Mouse (Mus musculus): ENCODE data around the gene Ssh1. TPM values are rescaled to one million over a fixed set of nuclear protein-coding genes. Genes with fewer than 3 reads are reported as not detected.

Gene Ssh1
- polyA plus RNA-seq, 1 experiment from 2014 or later, result 19.0 TPM

DNA sequence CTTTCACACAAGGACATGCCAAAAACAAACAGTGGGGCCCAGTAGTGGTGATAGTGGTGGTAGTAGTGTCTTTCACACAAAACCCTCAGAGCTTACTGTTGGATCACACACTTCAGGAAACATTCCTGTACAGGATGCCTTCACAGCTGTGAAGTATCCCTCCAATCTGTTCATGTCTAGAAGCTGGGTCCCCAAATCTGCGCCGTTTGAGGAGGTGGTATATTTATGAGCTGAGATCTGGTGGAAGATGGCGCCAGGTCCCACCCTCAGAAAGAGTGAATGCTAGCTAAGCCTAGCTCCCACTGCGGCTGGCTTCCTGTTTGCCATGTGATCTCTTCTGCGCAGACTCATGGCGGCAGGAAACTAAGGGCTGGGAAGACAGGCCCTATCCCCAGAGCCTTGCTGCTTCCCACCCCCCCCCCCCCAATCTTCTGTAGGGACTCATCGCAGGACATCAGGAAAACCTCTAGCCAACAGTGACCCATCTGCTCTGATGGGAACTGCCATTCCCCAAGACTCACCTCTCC is 28.0 kb downstream of the Ssh1 start:
- H3K4me1 ChIP-seq (replicated peaks), result peaks cover 43% of the 10 kb centered on the region
- no peak overlapping the region for H3K4me2 ChIP-seq
- H3K27ac ChIP-seq (ENCODE audit: poor library complexity, severe bottlenecking), result no peak overlapping the region
- H3K9ac ChIP-seq, result no peak overlapping the region
- no peaks in the 10 kb centered on the region for H3K9me3 ChIP-seq (replicated peaks)
- WGBS, result 85% methylated on average over 7 of the region's 7 CpGs
- no peak overlapping the region for H3K4me3 ChIP-seq
- H3K36me3 ChIP-seq, result peaks cover 78% of the 10 kb centered on the region
- ATAC-seq (ENCODE audit: insufficient number of reproducible peaks, low FRiP score), result no peak
- H3K27me3 ChIP-seq (replicated peaks), result no peaks in the 10 kb centered on the region

DNA sequence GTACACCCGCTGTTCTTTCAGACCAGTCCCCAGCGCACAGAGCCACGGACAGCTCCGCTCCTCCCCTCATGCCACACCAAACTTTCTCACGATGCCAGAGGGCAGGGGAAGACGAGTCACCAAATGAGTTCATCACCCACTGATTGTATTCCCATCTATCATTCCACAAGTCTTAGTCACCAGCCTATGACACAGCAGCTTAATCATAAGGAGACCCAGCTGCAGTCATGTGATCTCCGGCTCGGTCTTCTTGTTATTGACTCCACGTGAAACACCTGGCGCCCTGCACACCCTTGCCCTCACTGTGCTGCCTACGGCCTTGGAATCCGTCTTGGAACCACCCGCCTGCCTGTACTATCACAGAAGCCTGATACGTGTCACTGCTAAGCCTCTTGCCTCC is 28.7 kb downstream of the Ssh1 start:
- no peak for ATAC-seq (ENCODE audit: insufficient number of reproducible peaks, low FRiP score)
- WGBS, result 82% methylated on average over 14 of the region's 14 CpGs
- H3K4me3 ChIP-seq, result no peak overlapping the region
- no peaks in the 10 kb centered on the region for H3K9me3 ChIP-seq (replicated peaks)
- H3K36me3 ChIP-seq, result peaks cover 77% of the 10 kb centered on the region
- H3K27ac ChIP-seq (ENCODE audit: poor library complexity, severe bottlenecking), result no peak overlapping the region
- no peaks in the 10 kb centered on the region for H3K27me3 ChIP-seq (replicated peaks)
- no peak overlapping the region for H3K9ac ChIP-seq
- no peak overlapping the region for H3K4me2 ChIP-seq
- H3K4me1 ChIP-seq (replicated peaks), result peaks cover 48% of the 10 kb centered on the region

DNA sequence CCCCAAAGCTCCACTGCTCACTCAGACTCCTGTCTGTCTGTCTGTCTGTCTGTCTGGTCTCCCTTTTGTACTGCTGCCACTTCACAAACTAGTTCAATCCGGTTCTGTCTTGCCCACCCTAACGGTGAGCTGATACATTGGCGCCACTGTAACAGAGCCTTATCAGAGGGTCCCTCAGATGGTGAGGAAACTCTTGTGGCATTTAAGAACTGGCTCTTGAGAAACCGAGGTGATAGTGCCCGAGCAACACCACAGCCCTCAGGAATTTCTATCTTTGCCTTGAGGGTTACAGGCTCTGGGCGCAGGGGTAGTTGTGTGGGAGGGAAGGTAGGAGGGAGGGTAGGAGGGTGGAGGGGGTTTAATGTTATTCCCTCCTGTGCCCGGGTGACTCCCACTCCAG is 31.9 kb downstream of the Ssh1 start:
- WGBS, result 19% methylated on average over 7 of the region's 7 CpGs
- Histone ChIP-seq H3K9me3 (replicated peaks) (no peaks in the 10 kb centered on the region), H3K36me3 (peaks cover 62% of the 10 kb centered on the region), H3K27ac (ENCODE audit: poor library complexity, severe bottlenecking) (peak overlapping the region; percentile 59), H3K4me2 (peak overlapping the region; percentile 25; the same call in 1 of the 2 replicates), H3K4me3 (no peak overlapping the region), H3K4me1 (replicated peaks) (peaks cover 55% of the 10 kb centered on the region), H3K9ac (0 out of 2 replicates have a peak overlapping the region, but pooled peaks have one; percentile 31), H3K27me3 (replicated peaks) (no peaks in the 10 kb centered on the region)
- no peak; the same call in 1 of the 2 replicates for ATAC-seq (ENCODE audit: insufficient number of reproducible peaks, low FRiP score)

DNA sequence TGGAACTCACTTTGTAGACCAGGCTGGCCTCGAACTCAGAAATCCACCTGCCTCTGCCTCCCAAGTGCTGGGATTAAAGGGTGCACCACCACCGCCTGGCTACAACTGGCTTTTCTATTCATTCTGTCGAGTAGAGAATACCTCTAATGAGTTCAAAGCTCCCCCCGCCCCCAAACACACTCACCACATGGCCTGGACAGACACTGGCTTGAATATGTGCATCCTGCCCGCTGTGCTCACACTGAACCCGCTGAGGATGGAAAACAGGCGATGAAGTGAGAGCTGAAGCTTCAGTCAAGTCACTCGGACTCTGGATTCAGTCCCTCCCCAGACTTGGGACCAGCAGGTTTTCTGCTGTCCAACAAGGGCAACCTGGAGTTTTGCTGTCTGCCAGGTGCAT is 33.3 kb downstream of the Ssh1 start:
- H3K4me3 ChIP-seq, result no peak overlapping the region
- 63% methylated on average over 8 of the region's 8 CpGs for WGBS
- no peak for ATAC-seq (ENCODE audit: insufficient number of reproducible peaks, low FRiP score)
- no peak overlapping the region for H3K27ac ChIP-seq (ENCODE audit: poor library complexity, severe bottlenecking)
- H3K4me1 ChIP-seq (replicated peaks), result peaks cover 46% of the 10 kb centered on the region
- H3K9me3 ChIP-seq (replicated peaks), result no peaks in the 10 kb centered on the region
- H3K27me3 ChIP-seq (replicated peaks), result no peaks in the 10 kb centered on the region
- H3K4me2 ChIP-seq, result no peak overlapping the region
- H3K36me3 ChIP-seq, result peaks cover 52% of the 10 kb centered on the region
- H3K9ac ChIP-seq, result no peak overlapping the region

DNA sequence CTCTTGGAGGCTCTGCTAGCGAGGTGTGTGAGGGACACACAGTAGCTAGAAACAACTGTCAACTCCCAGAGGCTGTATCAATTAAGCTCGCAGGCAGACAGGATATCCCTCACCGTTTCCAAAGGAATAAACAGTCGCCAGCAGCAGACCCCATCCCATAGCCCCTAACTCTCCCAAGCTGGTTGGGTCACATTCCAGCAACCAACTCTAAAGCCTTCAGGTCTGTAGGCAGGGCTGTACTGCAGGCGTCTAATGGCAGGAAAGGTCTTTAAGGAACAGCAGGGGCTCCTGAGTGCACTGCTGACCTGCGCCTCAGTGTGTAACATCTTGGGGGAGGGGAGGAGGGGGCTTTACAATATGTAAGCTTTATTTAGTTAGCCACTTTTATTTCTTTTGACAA is 34.7 kb downstream of the Ssh1 start:
- WGBS, result 22% methylated on average over 6 of the region's 6 CpGs
- Histone ChIP-seq H3K27ac (ENCODE audit: poor library complexity, severe bottlenecking) (no peak overlapping the region), H3K36me3 (peaks cover 44% of the 10 kb centered on the region), H3K4me2 (no peak overlapping the region), H3K4me1 (replicated peaks) (peaks cover 53% of the 10 kb centered on the region), H3K27me3 (replicated peaks) (no peaks in the 10 kb centered on the region), H3K9ac (no peak overlapping the region), H3K9me3 (replicated peaks) (no peaks in the 10 kb centered on the region), H3K4me3 (no peak overlapping the region)
- no peak for ATAC-seq (ENCODE audit: insufficient number of reproducible peaks, low FRiP score)

DNA sequence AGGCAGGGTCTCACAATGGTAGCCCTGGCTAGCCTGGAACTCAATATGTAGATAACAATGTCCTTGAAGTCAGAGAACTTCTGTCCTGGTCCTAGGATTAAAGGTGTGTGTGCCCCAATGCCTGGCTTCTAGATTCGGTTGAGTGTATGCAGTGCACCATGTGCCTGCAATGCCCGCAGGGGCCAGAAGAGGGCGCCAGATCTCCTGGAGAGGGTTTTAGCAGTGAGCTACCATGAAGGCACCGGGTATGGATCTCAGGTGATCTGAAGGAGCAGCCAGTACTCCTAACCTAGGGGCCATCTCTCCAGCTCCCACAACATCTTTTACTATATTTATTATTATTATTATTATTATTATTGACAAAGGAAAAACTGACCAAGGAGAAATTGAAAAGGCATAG is 37.2 kb downstream of the Ssh1 start:
- Histone ChIP-seq H3K4me2 (no peak overlapping the region), H3K4me3 (no peak overlapping the region), H3K27me3 (replicated peaks) (no peaks in the 10 kb centered on the region), H3K4me1 (replicated peaks) (peaks cover 55% of the 10 kb centered on the region), H3K9ac (no peak overlapping the region), H3K27ac (ENCODE audit: poor library complexity, severe bottlenecking) (no peak overlapping the region), H3K9me3 (replicated peaks) (no peaks in the 10 kb centered on the region), H3K36me3 (peaks cover 46% of the 10 kb centered on the region)
- WGBS, result 9% methylated on average over 4 of the region's 4 CpGs
- ATAC-seq (ENCODE audit: insufficient number of reproducible peaks, low FRiP score), result peak; percentile 24; the same call in 1 of the 2 replicates

DNA sequence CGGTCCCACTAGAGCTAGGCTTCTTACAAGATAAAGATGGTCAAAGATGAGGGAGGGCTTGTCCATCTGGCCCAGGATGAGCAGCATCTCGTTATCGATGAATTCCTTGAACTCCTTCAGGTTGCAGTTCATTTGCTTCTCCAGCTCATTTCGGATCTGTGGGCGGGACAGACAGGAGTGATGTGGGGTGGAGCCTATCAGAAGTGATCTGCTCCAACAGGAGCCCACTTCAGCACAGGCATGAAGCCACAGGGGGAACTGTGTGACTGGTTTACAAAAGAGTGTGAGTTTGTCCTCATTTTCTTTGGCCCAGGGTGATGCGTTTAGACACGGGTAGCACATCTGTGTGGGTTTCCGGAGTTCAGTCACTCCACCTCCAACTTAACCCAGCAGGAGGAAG is 38.0 kb downstream of the Ssh1 start:
- peaks cover 39% of the 10 kb centered on the region for H3K36me3 ChIP-seq
- H3K4me3 ChIP-seq, result no peak overlapping the region
- no peak for ATAC-seq (ENCODE audit: insufficient number of reproducible peaks, low FRiP score)
- no peaks in the 10 kb centered on the region for H3K27me3 ChIP-seq (replicated peaks)
- WGBS, result 88% methylated on average over 8 of the region's 8 CpGs
- H3K4me1 ChIP-seq (replicated peaks), result peaks cover 55% of the 10 kb centered on the region
- H3K4me2 ChIP-seq, result no peak overlapping the region
- no peak overlapping the region for H3K9ac ChIP-seq
- H3K9me3 ChIP-seq (replicated peaks), result no peaks in the 10 kb centered on the region
- no peak overlapping the region for H3K27ac ChIP-seq (ENCODE audit: poor library complexity, severe bottlenecking)

DNA sequence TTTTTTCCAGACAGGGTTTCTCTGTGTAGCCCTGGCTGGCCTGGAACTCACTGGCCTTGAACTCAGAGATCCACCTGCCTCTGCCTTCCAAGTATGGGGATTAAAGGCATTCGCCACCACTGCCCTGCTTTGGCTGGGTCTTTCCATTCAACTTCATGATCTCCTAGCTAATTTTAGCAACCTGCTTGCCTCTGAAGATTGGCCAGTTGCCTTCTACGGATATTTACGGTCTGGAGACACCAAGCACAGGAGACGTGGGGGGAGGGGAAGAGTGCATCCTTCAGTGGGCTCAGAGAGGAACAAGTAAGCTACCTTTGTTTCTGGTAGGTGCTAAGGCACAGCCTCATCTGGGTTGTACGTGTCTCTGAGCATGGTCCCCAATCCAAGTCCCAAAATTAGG is 38.4 kb downstream of the Ssh1 start:
- Histone ChIP-seq H3K27me3 (replicated peaks) (no peaks in the 10 kb centered on the region), H3K9me3 (replicated peaks) (no peaks in the 10 kb centered on the region), H3K36me3 (peaks cover 39% of the 10 kb centered on the region), H3K4me1 (replicated peaks) (peaks cover 55% of the 10 kb centered on the region), H3K4me3 (no peak overlapping the region), H3K27ac (ENCODE audit: poor library complexity, severe bottlenecking) (peak overlapping the region; percentile 32; the same call in 1 of the 2 replicates), H3K9ac (no peak overlapping the region), H3K4me2 (no peak overlapping the region)
- 56% methylated on average over 5 of the region's 5 CpGs for WGBS
- no peak for ATAC-seq (ENCODE audit: insufficient number of reproducible peaks, low FRiP score)

DNA sequence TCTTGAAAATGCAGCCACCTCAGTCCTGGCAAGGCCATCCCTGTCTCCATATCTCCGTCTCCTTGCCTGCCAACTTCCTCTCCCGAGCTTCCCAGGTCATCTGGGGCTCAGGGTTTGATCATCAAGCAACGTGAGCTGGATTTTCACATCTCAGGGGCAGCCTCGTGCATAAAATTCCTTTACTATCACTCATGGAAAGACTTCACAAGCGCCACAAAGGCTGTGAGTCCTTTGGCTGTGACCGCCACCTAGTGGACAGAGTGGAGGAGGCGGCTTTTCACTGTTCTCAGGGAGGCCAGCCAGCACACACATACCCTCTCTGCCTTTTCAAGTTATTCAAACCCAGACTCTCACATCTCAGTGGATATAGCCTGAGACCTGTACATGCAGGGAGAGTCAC is 39.3 kb downstream of the Ssh1 start:
- no peaks in the 10 kb centered on the region for H3K27me3 ChIP-seq (replicated peaks)
- H3K9me3 ChIP-seq (replicated peaks), result no peaks in the 10 kb centered on the region
- no peak overlapping the region for H3K4me2 ChIP-seq
- H3K9ac ChIP-seq, result no peak overlapping the region
- peaks cover 48% of the 10 kb centered on the region for H3K36me3 ChIP-seq
- 5% methylated on average over 7 of the region's 7 CpGs for WGBS
- peak overlapping the region; percentile 43 for H3K27ac ChIP-seq (ENCODE audit: poor library complexity, severe bottlenecking)
- ATAC-seq (ENCODE audit: insufficient number of reproducible peaks, low FRiP score), result 0 out of 2 replicates have a peak, but pooled peaks have one; percentile 24
- peaks cover 54% of the 10 kb centered on the region for H3K4me1 ChIP-seq (replicated peaks)
- no peak overlapping the region for H3K4me3 ChIP-seq

DNA sequence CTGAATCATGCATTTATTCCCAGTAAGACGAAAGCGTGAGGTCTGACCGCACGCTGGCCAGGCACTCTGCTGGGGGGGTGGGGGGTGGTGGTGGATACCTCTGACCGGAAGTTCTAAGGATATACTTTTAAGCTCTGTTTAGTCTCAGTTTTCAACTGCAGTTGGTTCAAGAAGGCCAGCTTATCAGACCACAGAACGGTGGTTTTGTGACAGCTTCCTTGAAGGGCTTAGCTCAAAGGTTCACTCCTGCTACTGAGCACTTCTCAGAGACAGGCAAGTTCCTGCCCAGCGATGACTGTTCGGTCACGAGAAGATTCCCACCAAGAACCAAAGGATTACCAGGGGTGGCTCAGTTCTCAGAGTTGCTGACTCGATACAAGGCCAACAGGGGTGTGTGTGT is 41.2 kb downstream of the Ssh1 start:
- H3K27ac ChIP-seq (ENCODE audit: poor library complexity, severe bottlenecking), result peak overlapping the region; percentile 89
- H3K4me1 ChIP-seq (replicated peaks), result peaks cover 44% of the 10 kb centered on the region
- H3K4me3 ChIP-seq, result no peak overlapping the region
- H3K4me2 ChIP-seq, result no peak overlapping the region
- 0 out of 2 replicates have a peak overlapping the region, but pooled peaks have one; percentile 61 for H3K9ac ChIP-seq
- H3K27me3 ChIP-seq (replicated peaks), result no peaks in the 10 kb centered on the region
- peak; percentile 20 for ATAC-seq (ENCODE audit: insufficient number of reproducible peaks, low FRiP score)
- peaks cover 59% of the 10 kb centered on the region for H3K36me3 ChIP-seq
- WGBS, result 35% methylated on average over 10 of the region's 10 CpGs
- H3K9me3 ChIP-seq (replicated peaks), result no peaks in the 10 kb centered on the region

DNA sequence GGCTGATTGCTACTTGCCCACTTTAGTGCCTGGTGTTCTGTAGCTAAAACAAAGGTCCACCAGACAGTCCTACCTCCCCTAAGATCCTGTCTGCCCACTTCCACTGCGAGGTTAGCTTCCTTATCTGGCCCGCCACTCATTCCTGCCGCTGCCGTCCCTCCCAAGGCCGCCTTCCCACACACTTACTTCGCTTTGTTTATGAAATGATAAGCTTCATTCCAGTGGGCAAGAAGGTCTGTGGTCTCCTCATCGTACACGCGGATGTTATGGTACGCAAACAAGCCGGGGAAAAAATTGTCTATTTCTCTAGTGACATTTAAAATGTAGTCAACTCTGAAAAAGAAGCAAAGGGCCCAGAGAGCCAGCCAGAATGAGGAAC is 42.0 kb downstream of the Ssh1 start:
- Histone ChIP-seq H3K9me3 (replicated peaks) (no peaks in the 10 kb centered on the region), H3K27me3 (replicated peaks) (no peaks in the 10 kb centered on the region), H3K9ac (peak overlapping the region; percentile 25; the same call in 1 of the 2 replicates), H3K36me3 (peaks cover 59% of the 10 kb centered on the region), H3K4me2 (peak overlapping the region; percentile 14), H3K27ac (ENCODE audit: poor library complexity, severe bottlenecking) (peak overlapping the region; percentile 89), H3K4me3 (no peak overlapping the region), H3K4me1 (replicated peaks) (peaks cover 44% of the 10 kb centered on the region)
- ATAC-seq (ENCODE audit: insufficient number of reproducible peaks, low FRiP score), result peak; percentile 48
- WGBS, result 7% methylated on average over 11 of the region's 11 CpGs
